Mouse (Mus musculus): Measurements from ENCODE around the gene AI593442.

The AI593442 gene

GRCm38 (mm10) chr9:52679362-52679947 lies at the start of gene AI593442:
AI593442 (minus strand) TSS chr9:52679780.
- DNase-seq: no peak

GRCm38 (mm10) chr9:52728806-52729205 lies 49.2 kb upstream of the AI593442 start:
- DNase-seq: no peak

GRCm38 (mm10) chr9:52722626-52723025 lies 43.0 kb upstream of the AI593442 start:
- no peak for DNase-seq

- DNase-seq: no peak
Measured at GRCm38 (mm10) chr9:52719562-52719961, 40.0 kb upstream of the AI593442 start.

GRCm38 (mm10) chr9:52680036-52680435 lies 456 bp upstream of the AI593442 start:
- no peak for DNase-seq

GRCm38 (mm10) chr9:52678839-52679215 lies 753 bp downstream of the AI593442 start:
- DNase-seq: no peak

GRCm38 (mm10) chr9:52678179-52678838 lies 1.3 kb downstream of the AI593442 start:
- DNase-seq: no peak

GRCm38 (mm10) chr9:52676587-52676986 lies 3.0 kb downstream of the AI593442 start:
- DNase-seq: no peak

- no peak for DNase-seq
Measured at GRCm38 (mm10) chr9:52675937-52676336, 3.6 kb downstream of the AI593442 start.

GRCm38 (mm10) chr9:52661422-52661821 lies 18.2 kb downstream of the AI593442 start:
- no peak for DNase-seq

- no peak for DNase-seq
Measured at GRCm38 (mm10) chr9:52650341-52650951, 29.1 kb downstream of the AI593442 start.

- no peak for DNase-seq
Measured at GRCm38 (mm10) chr9:52645312-52645711, 34.3 kb downstream of the AI593442 start.

- DNase-seq: no peak
Measured at GRCm38 (mm10) chr9:52644626-52645025, 35.0 kb downstream of the AI593442 start.

- DNase-seq: no peak
Measured at GRCm38 (mm10) chr9:52644156-52644555, 35.4 kb downstream of the AI593442 start.

- DNase-seq: no peak
Measured at GRCm38 (mm10) chr9:52635991-52636390, 43.6 kb downstream of the AI593442 start.

- no peak for DNase-seq
Measured at GRCm38 (mm10) chr9:52623926-52624325, 55.7 kb downstream of the AI593442 start.

All from kidney, adult 11 months (tissue).